Mouse (Mus musculus) stomach, postnatal 0 days (tissue): Measurements from ENCODE around the gene Lrrc28. TPM values are rescaled to one million over a fixed set of nuclear protein-coding genes. Genes with fewer than 3 reads are reported as not detected.
A peak's percentile ranks its signal among the peaks of the same experiment; 100 is the strongest.

Experiments
- ATAC-seq: fragments of 200-750 bp; cut with Nextera tagmentation; 2 replicates; pipeline ENCODE4 v1.8.0; 2017; ENCODE audit not compliant: low FRiP score, low TSS enrichment
- DNase-seq: peaks from one replicate; pipeline ENCODE4 v3.0.0-alpha.2; 2016; ENCODE audit warnings: low spot score
- H3K27ac ChIP-seq: fragments of 300-500 bp; sonication (generic); replicated peaks from 2 replicates; pipeline ENCODE4 v1.5.1; 2014; ENCODE audit warnings: mild to moderate bottlenecking, control low read depth
- H3K27me3 ChIP-seq: fragments of 300-500 bp; sonication (generic); 2 replicates; pipeline ENCODE4 v1.6.1; 2014; ENCODE audit warnings: low read length; ENCODE audit not compliant: control insufficient read depth, insufficient read depth
- H3K36me3 ChIP-seq: fragments of 300-500 bp; sonication (generic); 2 replicates; pipeline ENCODE4 v1.6.1; 2014; ENCODE audit warnings: low read length, mixed read lengths; ENCODE audit not compliant: control insufficient read depth, insufficient read depth
- H3K4me1 ChIP-seq: fragments of 300-500 bp; sonication (generic); replicated peaks from 2 replicates; pipeline ENCODE4 v1.6.1; 2014; ENCODE audit warnings: antibody characterized with exemption; ENCODE audit not compliant: control insufficient read depth, insufficient read depth
- H3K4me2 ChIP-seq: fragments of 300-500 bp; sonication (generic); replicated peaks from 2 replicates; pipeline ENCODE4 v1.6.1; 2014; ENCODE audit warnings: low read depth, mild to moderate bottlenecking, control low read depth, moderate library complexity
- H3K4me3 ChIP-seq: fragments of 300-500 bp; sonication (generic); 2 replicates; pipeline ENCODE4 v1.5.1; 2014; ENCODE audit warnings: low read depth, low read length, control low read depth
- H3K9ac ChIP-seq: fragments of 300-500 bp; sonication (generic); 2 replicates; pipeline ENCODE4 v1.6.1; 2014; ENCODE audit warnings: mild to moderate bottlenecking, low read length, control low read depth, mixed read lengths
- H3K9me3 ChIP-seq: fragments of 300-500 bp; sonication (generic); 2 replicates; pipeline ENCODE4 v1.6.1; 2016; ENCODE audit warnings: low read length; ENCODE audit not compliant: control insufficient read depth
- CTCF ChIP-seq: IDR thresholded peaks from 2 replicates; pipeline ENCODE4 v1.5.1; 2016; ENCODE audit warnings: antibody characterized with exemption, low read depth, mild to moderate bottlenecking, moderate library complexity
- EP300 ChIP-seq: optimal IDR thresholded peaks from 2 replicates; pipeline ENCODE3; 2016; ENCODE audit warnings: antibody characterized with exemption
- WGBS: fragments of 180-500 bp; shearing (Covaris S2); extraction: QIAGEN DNeasy Blood & Tissue Kit; methylation state at CpG from one replicate; pipeline ENCODE4 v1.1.7; 2014; 5-methylcytosine and 5-hydroxymethylcytosine counted together
- polyA plus RNA-seq: library from polyadenylated mRNA; unstranded; fragments of >200 nt; fragmentation: Nextera tagmentation; extraction: Ambion mirVana; gene quantifications from 2 replicates; pipeline ENCODE4 v1.2.1, GENCODE M21; 2015

Gene Lrrc28
- polyA plus RNA-seq, 1 experiment from 2014 or later: 66.0 TPM

DNA sequence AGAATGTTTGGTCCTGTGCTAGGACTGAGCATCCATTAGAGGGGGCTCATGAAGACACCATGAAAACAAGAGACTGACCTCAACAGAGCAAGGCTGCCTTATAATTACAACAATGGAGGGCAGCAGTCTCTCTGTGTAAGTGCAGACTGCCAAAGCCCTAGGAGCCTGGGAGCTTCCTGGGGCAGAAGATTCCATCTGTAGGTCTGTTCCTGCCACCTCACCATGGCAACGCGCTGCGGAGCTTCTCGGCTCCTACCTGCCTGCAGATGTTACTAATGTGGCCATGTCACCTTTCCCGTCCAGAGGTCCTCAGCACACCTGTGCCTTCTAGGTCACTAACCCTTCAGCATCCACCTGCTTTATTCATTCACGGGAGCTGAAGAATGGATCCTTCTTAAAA lies 52.4 kb downstream of the Lrrc28 start:
- ATAC-seq (no peak), DNase-seq (no peak)
- 94% methylated on average over 6 of the region's 6 CpGs for WGBS
- Histone ChIP-seq H3K36me3 (no peaks in the 10 kb centered on the region), H3K4me2 (no peak overlapping the region), H3K9ac (no peak overlapping the region), H3K27me3 (no peaks in the 10 kb centered on the region), H3K27ac (no peak overlapping the region), H3K4me1 (no peaks in the 10 kb centered on the region), H3K9me3 (no peaks in the 10 kb centered on the region), H3K4me3 (no peak overlapping the region)
- TF ChIP-seq CTCF: no peak

DNA sequence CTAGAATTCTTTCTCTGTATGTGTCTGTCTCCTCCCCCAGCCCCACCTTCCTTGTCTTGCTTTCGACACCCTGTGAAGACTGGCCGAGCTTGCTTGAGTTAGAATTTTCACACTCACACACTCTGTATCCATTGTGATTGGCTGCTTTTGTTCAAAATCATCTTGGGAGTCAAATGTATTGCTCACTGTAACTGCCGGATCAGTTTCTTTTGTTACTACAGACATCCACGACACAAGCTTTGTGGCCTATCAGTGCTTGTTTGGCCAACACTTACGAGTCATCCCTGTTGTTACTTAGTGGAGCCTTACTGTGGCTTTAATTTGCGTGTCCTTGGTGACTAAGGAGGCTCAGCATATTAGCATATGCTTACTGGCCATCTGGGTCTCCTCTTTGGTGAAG lies 56.3 kb downstream of the Lrrc28 start:
- DNase-seq: no peak
- H3K27ac ChIP-seq: no peak overlapping the region
- no peaks in the 10 kb centered on the region for H3K4me1 ChIP-seq
- no peaks in the 10 kb centered on the region for H3K27me3 ChIP-seq
- no peak for ATAC-seq
- H3K4me3 ChIP-seq: no peak overlapping the region
- TF ChIP-seq EP300: no peak
- no peak for TF ChIP-seq CTCF
- no peaks in the 10 kb centered on the region for H3K36me3 ChIP-seq
- no peak overlapping the region for H3K9ac ChIP-seq
- WGBS: 70% methylated on average over 6 of the region's 6 CpGs
- H3K9me3 ChIP-seq: no peaks in the 10 kb centered on the region
- H3K4me2 ChIP-seq: no peak overlapping the region

DNA sequence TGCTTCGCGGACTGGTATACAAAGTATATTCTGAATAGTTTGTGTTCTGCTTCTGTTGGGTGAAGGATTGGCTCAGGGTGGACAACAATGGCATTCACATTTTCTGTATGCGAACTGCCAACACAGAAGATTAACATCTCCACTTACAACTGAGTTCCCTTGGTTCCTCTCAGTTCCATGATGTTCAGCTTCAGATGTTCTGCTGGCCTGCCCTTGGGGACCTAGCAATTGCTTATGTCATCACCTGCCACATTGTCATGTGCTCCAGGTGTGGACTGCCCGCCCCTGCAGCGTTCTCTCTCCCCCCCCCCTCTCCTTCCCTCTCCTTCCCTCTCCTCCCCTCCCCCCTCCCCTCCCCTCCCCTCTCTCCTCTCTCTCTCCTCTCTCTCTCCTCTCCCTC lies 58.6 kb downstream of the Lrrc28 start:
- no peak for TF ChIP-seq EP300
- TF ChIP-seq CTCF: no peak
- no peaks in the 10 kb centered on the region for H3K27me3 ChIP-seq
- 73% methylated on average over 5 of the region's 5 CpGs for WGBS
- DNase-seq (no peak), ATAC-seq (no peak)
- no peaks in the 10 kb centered on the region for H3K36me3 ChIP-seq
- no peaks in the 10 kb centered on the region for H3K9me3 ChIP-seq
- no peaks in the 10 kb centered on the region for H3K4me1 ChIP-seq
- H3K4me3 ChIP-seq: no peak overlapping the region
- no peak overlapping the region for H3K27ac ChIP-seq
- no peak overlapping the region for H3K9ac ChIP-seq
- no peak overlapping the region for H3K4me2 ChIP-seq

DNA sequence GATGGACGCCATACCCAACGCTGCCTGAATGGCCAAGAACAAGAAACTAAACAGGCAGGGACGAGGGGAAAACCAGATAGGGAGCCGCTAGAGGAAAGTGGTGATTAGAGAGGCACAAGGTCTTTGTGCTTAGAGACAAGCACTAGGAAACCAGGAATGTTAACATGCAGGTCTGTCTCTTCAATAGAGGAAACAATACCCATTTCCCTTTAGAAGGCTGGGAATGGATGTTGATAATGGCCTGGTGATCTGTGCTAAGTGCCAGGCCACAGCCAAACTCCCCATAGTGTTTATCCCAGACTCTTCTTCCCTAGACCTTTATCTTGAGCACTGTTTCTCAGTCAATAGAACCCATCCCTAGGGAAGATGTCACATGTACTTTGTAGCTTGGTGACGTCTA lies 61.2 kb downstream of the Lrrc28 start:
- no peak overlapping the region for H3K9ac ChIP-seq
- ATAC-seq (no peak), DNase-seq (no peak)
- 76% methylated on average over 5 of the region's 5 CpGs for WGBS
- H3K4me1 ChIP-seq: no peaks in the 10 kb centered on the region
- H3K4me2 ChIP-seq: no peak overlapping the region
- H3K36me3 ChIP-seq: no peaks in the 10 kb centered on the region
- 0 out of 2 replicates have a peak overlapping the region, but pooled peaks have one; percentile 20 for H3K27ac ChIP-seq
- TF ChIP-seq EP300 (no peak), CTCF (no peak)
- H3K9me3 ChIP-seq: no peaks in the 10 kb centered on the region
- H3K4me3 ChIP-seq: no peak overlapping the region
- H3K27me3 ChIP-seq: no peaks in the 10 kb centered on the region

DNA sequence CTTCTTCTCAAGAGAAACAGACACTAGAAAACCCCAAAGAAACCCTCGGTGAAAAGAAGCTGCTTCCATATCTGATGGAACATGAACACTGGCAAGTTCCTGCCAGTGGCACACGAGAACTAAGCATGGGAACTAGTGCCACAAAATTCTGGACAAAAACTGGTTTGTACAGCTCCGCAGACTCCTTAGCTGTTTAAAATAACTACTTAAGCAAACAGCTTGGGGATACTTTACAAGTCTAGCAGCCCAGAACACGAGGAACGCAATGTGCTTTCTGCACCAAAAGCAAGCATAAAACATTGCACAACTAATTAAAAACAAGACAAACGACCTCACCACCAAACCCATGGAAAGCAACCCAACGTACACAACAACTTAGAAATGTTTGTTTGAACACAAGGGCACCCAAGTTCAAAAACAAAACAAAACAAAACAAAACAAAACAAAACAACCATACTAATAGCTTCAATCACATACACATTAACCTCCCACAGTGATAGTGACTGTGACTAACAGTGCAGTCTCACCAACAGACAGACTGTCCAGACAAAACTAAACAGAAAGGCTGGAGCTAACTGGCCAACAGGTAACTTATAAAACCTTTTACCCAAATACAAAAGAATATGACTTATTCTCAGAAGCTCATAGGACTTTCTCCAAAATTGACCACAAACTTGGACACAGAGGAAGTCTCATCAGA lies 66.1 kb downstream of the Lrrc28 start:
- no peaks in the 10 kb centered on the region for H3K27me3 ChIP-seq
- no peak for DNase-seq
- no peak overlapping the region for H3K4me2 ChIP-seq
- no peak overlapping the region for H3K27ac ChIP-seq
- ATAC-seq: peak; percentile 15; the same call in 1 of the 2 replicates
- 44% methylated on average over 7 of the region's 7 CpGs for WGBS
- TF ChIP-seq CTCF (no peak), EP300 (peak; percentile 36)
- no peaks in the 10 kb centered on the region for H3K4me1 ChIP-seq
- H3K36me3 ChIP-seq: no peaks in the 10 kb centered on the region
- no peaks in the 10 kb centered on the region for H3K9me3 ChIP-seq
- H3K9ac ChIP-seq: no peak overlapping the region
- H3K4me3 ChIP-seq: no peak overlapping the region

DNA sequence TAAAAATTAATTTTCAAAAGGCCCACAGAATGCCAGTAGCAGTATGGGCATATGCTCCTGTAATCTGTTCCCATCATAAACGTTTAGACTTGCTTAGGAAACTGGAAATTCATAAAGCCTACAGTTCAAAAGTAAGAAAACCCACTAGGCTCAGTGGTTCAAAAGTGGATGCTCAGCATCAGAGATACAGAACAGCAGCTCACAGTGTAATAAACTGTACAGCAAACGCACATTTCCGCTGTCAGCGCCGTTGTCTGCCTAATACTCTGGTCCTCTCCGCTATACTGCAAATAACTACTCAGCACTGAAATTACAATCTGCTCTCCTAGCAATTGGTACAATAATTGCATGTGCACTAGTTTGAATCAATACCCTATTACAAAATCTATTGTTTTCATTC lies 67.0 kb downstream of the Lrrc28 start:
- DNase-seq: no peak
- Histone ChIP-seq H3K4me1 (no peaks in the 10 kb centered on the region), H3K36me3 (no peaks in the 10 kb centered on the region), H3K4me3 (no peak overlapping the region), H3K9me3 (no peaks in the 10 kb centered on the region), H3K4me2 (no peak overlapping the region), H3K27ac (no peak overlapping the region), H3K9ac (no peak overlapping the region), H3K27me3 (no peaks in the 10 kb centered on the region)
- ATAC-seq: no peak
- 79% methylated on average over 6 of the region's 6 CpGs for WGBS
- no peak for TF ChIP-seq CTCF
- TF ChIP-seq EP300: no peak
